Mouse (Mus musculus): Measurements from ENCODE around the gene Fbxo6. TPM values are rescaled to one million over a fixed set of nuclear protein-coding genes. Genes with fewer than 3 reads are reported as not detected.
"Not testable (repeated sequence)": the region's sequence is repeated elsewhere in the genome, so short reads cannot be mapped to it uniquely, and the experiment has no call there.

The Fbxo6 gene
- polyA plus RNA-seq, 1 experiment from 2014 or later, result 10.8 TPM

- H3K27me3 ChIP-seq, result no peaks in the 10 kb centered on the region
- H3K4me2 ChIP-seq (replicated peaks), result no peak overlapping the region
- H3K9ac ChIP-seq, result no peak overlapping the region
- H3K27ac ChIP-seq, result peak overlapping the region; percentile 60
- no peak overlapping the region for H3K4me3 ChIP-seq
- no peaks in the 10 kb centered on the region for H3K9me3 ChIP-seq
- WGBS, result 7% methylated on average over 6 of the region's 6 CpGs
- no peaks in the 10 kb centered on the region for H3K36me3 ChIP-seq
- peak; percentile 67 for ATAC-seq (ENCODE audit: insufficient number of reproducible peaks, insufficient read depth, low FRiP score, low TSS enrichment)
- H3K4me1 ChIP-seq, result peaks cover 8% of the 10 kb centered on the region
These were observed 29.8 kb downstream of the Fbxo6 start for GRCm38 (mm10) chr4:148121982-148122693.

- H3K4me1 ChIP-seq, result peaks cover 8% of the 10 kb centered on the region
- H3K27me3 ChIP-seq, result no peaks in the 10 kb centered on the region
- no peaks in the 10 kb centered on the region for H3K36me3 ChIP-seq
- no peak for ATAC-seq (ENCODE audit: insufficient number of reproducible peaks, insufficient read depth, low FRiP score, low TSS enrichment)
- 85% methylated on average over 4 of the region's 4 CpGs for WGBS
- H3K9me3 ChIP-seq, result no peaks in the 10 kb centered on the region
- no peak overlapping the region for H3K27ac ChIP-seq
- H3K4me3 ChIP-seq, result no peak overlapping the region
- H3K9ac ChIP-seq, result no peak overlapping the region
- H3K4me2 ChIP-seq (replicated peaks), result no peak overlapping the region
These were observed 30.6 kb downstream of the Fbxo6 start for GRCm38 (mm10) chr4:148121362-148121761.

DNA sequence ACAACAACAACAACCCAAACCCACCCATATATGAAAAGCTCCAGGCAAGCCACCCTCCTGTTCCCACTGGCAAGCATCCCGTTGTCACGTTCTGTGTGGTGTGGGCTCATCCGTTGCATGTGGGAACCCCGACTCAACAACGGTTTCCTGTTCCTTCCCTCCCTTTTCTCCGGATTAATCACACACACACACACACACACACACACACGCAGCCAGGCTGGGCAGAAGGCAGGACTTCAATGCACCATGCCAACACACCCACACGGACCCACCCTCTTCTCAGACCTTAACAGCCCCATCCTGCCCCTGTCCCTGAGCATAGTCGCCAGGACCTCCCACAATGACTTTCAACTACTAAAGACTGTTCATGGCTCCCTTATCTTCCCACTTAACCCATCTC lies 31.4 kb downstream of the Fbxo6 start:
- Histone ChIP-seq H3K9ac (no peak overlapping the region), H3K4me2 (replicated peaks) (no peak overlapping the region), H3K27me3 (no peaks in the 10 kb centered on the region), H3K36me3 (no peaks in the 10 kb centered on the region), H3K4me1 (peaks cover 10% of the 10 kb centered on the region), H3K4me3 (no peak overlapping the region), H3K27ac (no peak overlapping the region), H3K9me3 (no peaks in the 10 kb centered on the region)
- 75% methylated on average over 9 of the region's 9 CpGs for WGBS
- ATAC-seq (ENCODE audit: insufficient number of reproducible peaks, insufficient read depth, low FRiP score, low TSS enrichment), result no peak

DNA sequence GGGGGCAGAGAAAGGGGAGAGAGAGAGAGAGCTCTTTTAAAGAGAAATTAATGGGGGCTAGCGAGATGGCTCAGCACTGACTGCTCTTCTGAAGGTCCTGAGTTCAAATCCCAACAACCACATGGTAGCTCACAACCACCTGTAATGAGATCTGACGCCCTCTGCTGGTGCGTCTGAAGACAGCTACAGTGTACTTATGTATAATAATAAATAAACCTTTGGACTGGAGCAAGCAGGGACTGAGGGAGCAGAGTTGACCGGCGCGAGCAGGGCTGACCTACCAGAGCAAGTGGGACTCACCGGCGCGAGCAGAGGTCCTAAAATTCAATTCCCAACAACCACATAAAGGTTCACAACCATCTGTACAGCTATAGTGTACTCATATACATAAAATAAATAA lies 32.4 kb downstream of the Fbxo6 start:
- not testable (repeated sequence) for H3K27me3 ChIP-seq; H3K9me3 ChIP-seq; ATAC-seq (ENCODE audit: insufficient number of reproducible peaks, insufficient read depth, low FRiP score, low TSS enrichment); H3K9ac ChIP-seq; H3K27ac ChIP-seq; H3K4me2 ChIP-seq (replicated peaks); H3K4me3 ChIP-seq; H3K36me3 ChIP-seq
- 86% methylated on average over 9 of the region's 9 CpGs for WGBS
- peaks cover 14% of the 10 kb centered on the region for H3K4me1 ChIP-seq

GRCm38 (mm10) chr4:148117392-148117791 lies 34.5 kb downstream of the Fbxo6 start:
- WGBS, result 80% methylated on average over 4 of the region's 4 CpGs
- Histone ChIP-seq H3K9ac (no peak overlapping the region), H3K4me2 (replicated peaks) (no peak overlapping the region), H3K27me3 (no peaks in the 10 kb centered on the region), H3K4me3 (no peak overlapping the region), H3K9me3 (no peaks in the 10 kb centered on the region), H3K4me1 (peaks cover 10% of the 10 kb centered on the region), H3K27ac (no peak overlapping the region), H3K36me3 (no peaks in the 10 kb centered on the region)
- no peak for ATAC-seq (ENCODE audit: insufficient number of reproducible peaks, insufficient read depth, low FRiP score, low TSS enrichment)

DNA sequence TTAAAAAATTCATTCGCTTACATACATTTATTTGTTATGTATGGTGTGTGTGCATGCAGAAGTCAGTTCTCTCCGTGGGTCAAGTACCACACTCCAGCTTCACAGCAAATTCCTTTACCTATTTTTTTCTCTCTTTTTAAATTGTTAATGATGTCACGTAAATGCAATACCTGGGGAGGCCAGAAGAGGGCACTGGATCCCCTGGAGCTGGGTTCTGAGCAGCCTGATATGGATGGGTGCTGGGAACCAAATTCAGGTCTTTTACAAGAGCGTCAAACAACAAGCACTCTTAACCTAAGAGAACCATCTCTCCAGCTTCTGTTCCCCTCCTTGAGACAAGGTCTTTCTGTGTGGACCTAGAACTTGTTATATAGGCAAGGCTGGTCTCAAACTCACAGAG lies 35.3 kb downstream of the Fbxo6 start:
- Histone ChIP-seq H3K9me3 (no peaks in the 10 kb centered on the region), H3K27ac (no peak overlapping the region), H3K36me3 (no peaks in the 10 kb centered on the region), H3K27me3 (no peaks in the 10 kb centered on the region), H3K4me2 (replicated peaks) (no peak overlapping the region), H3K9ac (no peak overlapping the region), H3K4me3 (no peak overlapping the region), H3K4me1 (0 out of 2 replicates have a peak, but pooled peaks cover 6% of the 10 kb centered on the region)
- 72% methylated on average over 4 of the region's 4 CpGs for WGBS
- no peak for ATAC-seq (ENCODE audit: insufficient number of reproducible peaks, insufficient read depth, low FRiP score, low TSS enrichment)

DNA sequence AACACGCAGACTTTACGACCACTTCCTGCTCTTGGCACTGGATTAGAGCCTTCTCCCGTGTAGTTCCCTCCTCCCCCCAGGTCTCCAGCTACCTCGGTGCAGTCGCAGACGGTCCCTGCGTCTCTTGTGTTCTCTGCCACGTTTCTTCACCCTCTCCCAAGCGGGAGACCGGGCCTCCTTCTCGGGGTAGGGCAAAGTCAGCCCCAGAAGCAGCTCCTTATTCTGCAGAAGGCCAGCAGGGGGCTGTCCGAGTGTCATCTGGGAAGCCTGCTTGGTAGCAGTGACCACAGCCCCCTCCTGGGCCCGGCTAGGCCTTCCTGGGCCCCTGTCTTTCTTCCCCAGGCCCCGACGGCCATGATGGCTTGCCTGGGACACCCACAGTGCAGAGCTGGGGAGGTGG lies 36.5 kb downstream of the Fbxo6 start:
- peak overlapping the region; percentile 24 for H3K9ac ChIP-seq
- no peaks in the 10 kb centered on the region for H3K9me3 ChIP-seq
- H3K4me3 ChIP-seq, result no peak overlapping the region
- peak overlapping the region; percentile 2; the same call in 1 of the 2 replicates for H3K4me2 ChIP-seq (replicated peaks)
- no peaks in the 10 kb centered on the region for H3K27me3 ChIP-seq
- H3K36me3 ChIP-seq, result no peaks in the 10 kb centered on the region
- H3K4me1 ChIP-seq, result 0 out of 2 replicates have a peak, but pooled peaks cover 6% of the 10 kb centered on the region
- H3K27ac ChIP-seq, result no peak overlapping the region
- WGBS, result 4% methylated on average over 15 of the region's 15 CpGs
- ATAC-seq (ENCODE audit: insufficient number of reproducible peaks, insufficient read depth, low FRiP score, low TSS enrichment), result no peak

- peak overlapping the region; percentile 14; the same call in 1 of the 2 replicates for H3K4me2 ChIP-seq (replicated peaks)
- H3K27me3 ChIP-seq, result no peaks in the 10 kb centered on the region
- H3K4me3 ChIP-seq, result no peak overlapping the region
- 0 out of 2 replicates have a peak, but pooled peaks cover 6% of the 10 kb centered on the region for H3K4me1 ChIP-seq
- H3K36me3 ChIP-seq, result no peaks in the 10 kb centered on the region
- H3K27ac ChIP-seq, result no peak overlapping the region
- H3K9ac ChIP-seq, result 0 out of 2 replicates have a peak overlapping the region, but pooled peaks have one; percentile 24
- no peaks in the 10 kb centered on the region for H3K9me3 ChIP-seq
- 7% methylated on average over 15 of the region's 15 CpGs for WGBS
- peak; percentile 25; the same call in 1 of the 2 replicates for ATAC-seq (ENCODE audit: insufficient number of reproducible peaks, insufficient read depth, low FRiP score, low TSS enrichment)
These were observed 37.1 kb downstream of the Fbxo6 start for GRCm38 (mm10) chr4:148114758-148115391.

DNA sequence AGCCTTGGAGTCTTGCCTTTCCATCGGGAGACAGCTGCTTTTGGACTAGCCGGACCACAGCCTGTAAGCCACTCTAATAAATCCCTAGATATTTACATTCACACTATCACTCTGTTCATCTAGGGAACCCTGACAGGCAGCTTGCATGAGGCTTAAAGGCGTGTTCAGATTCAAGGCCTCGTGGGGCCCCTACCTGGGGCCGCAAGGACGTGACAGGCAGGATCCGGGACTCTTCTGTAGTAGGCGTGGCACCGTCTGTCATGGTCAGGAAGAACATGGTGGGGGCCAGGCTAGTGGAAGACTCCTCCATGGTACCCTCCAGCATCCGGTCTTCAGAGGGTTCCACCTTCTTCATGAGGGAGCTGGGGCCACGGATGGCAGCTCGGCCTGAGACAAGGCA lies 39.4 kb downstream of the Fbxo6 start:
- Histone ChIP-seq H3K27ac (no peak overlapping the region), H3K4me1 (0 out of 2 replicates have a peak, but pooled peaks cover 10% of the 10 kb centered on the region), H3K4me3 (no peak overlapping the region), H3K36me3 (no peaks in the 10 kb centered on the region), H3K9ac (no peak overlapping the region), H3K9me3 (no peaks in the 10 kb centered on the region), H3K27me3 (no peaks in the 10 kb centered on the region; the same call in 1 of the 2 replicates), H3K4me2 (replicated peaks) (no peak overlapping the region)
- 80% methylated on average over 12 of the region's 12 CpGs for WGBS
- no peak for ATAC-seq (ENCODE audit: insufficient number of reproducible peaks, insufficient read depth, low FRiP score, low TSS enrichment)

GRCm38 (mm10) chr4:148109215-148109614 lies 42.7 kb downstream of the Fbxo6 start:
- no peaks in the 10 kb centered on the region; the same call in 1 of the 2 replicates for H3K27me3 ChIP-seq

DNA sequence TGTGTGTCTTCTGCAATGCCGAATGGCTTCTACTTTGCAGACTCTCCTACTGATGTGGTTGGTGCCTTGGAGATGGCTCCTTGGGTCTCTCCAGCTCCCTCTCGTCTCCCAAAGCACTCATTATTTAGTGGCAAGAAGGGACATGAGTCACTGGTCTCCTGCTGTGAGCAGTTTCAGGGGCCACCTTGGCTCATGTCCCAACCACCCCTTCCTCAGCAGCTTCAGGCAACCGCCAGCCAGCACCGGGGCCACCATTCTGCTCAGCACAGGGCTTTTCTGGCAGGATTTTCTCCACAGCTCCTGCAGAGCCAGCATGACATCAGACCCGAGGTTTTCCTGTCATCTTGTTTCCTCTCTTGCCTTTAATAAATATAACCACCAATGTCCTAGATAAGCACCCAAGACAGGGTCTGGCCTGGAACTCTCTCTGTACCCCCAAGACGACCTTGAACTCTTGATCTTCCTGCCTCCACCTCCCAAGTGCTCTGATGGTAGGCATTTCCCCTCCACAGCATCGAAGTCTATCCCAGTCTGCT lies 43.3 kb downstream of the Fbxo6 start:
- no peaks in the 10 kb centered on the region; the same call in 1 of the 2 replicates for H3K36me3 ChIP-seq
- WGBS, result 69% methylated on average over 7 of the region's 7 CpGs
- no peak overlapping the region for H3K4me3 ChIP-seq
- 0 out of 2 replicates have a peak, but pooled peaks cover 4% of the 10 kb centered on the region for H3K4me1 ChIP-seq
- no peak overlapping the region for H3K9ac ChIP-seq
- H3K9me3 ChIP-seq, result no peaks in the 10 kb centered on the region
- no peak overlapping the region for H3K4me2 ChIP-seq (replicated peaks)
- no peaks in the 10 kb centered on the region; the same call in 1 of the 2 replicates for H3K27me3 ChIP-seq
- no peak for ATAC-seq (ENCODE audit: insufficient number of reproducible peaks, insufficient read depth, low FRiP score, low TSS enrichment)
- no peak overlapping the region for H3K27ac ChIP-seq

More at GRCm38 (mm10) chr4:148109215-148109614, 42.7 kb downstream of the Fbxo6 start:
- Histone ChIP-seq H3K36me3 (no peaks in the 10 kb centered on the region; the same call in 1 of the 2 replicates), H3K27ac (no peak overlapping the region), H3K4me2 (replicated peaks) (no peak overlapping the region), H3K9ac (no peak overlapping the region), H3K9me3 (no peaks in the 10 kb centered on the region), H3K4me3 (no peak overlapping the region), H3K4me1 (0 out of 2 replicates have a peak, but pooled peaks cover 4% of the 10 kb centered on the region)
- no peak for ATAC-seq (ENCODE audit: insufficient number of reproducible peaks, insufficient read depth, low FRiP score, low TSS enrichment)
- WGBS, result 87% methylated on average over 5 of the region's 5 CpGs
